In the genomic region with DNA sequence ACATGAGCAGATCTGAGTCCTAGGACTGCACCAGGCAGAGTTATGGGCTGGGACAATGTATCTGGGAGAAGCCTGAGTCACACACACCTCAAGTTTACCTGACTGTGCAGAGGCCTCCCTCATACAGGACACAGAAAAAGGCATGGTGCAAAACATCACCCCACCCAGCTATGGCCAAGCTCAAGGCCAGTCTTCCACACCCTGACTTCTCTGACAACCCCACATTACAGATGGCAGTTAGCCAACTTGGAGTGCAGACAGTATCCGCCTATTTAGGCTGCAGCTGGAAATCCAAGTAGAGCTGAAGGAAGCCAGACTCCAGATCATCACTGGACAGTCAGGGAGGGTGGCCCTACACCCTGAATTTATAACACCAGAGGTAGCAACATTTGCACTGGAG, we compare ENCODE assay signal across 15 mouse cellular contexts. TPM values are rescaled to one million over a fixed set of nuclear protein-coding genes. Genes with fewer than 3 reads are reported as not detected.
DNase-seq lines count a peak whose midpoint lies in the region; ATAC-seq lines count a peak whose summit lies in the region.
"Had no signal": no experiment of that assay in that cellular context is flagged by ENCODE, and none has a peak within 500 bp of the region (broad histone marks: within the 10 kb centered on the region; RNA-seq: fewer than 3 reads in every experiment).

No protein-coding gene starts in this region.

- peaks cover 93% of the 10 kb centered on the region for H3K36me3 ChIP-seq in embryonic facial prominence, embryonic 14.5 days (ENCODE audit: control insufficient read depth, insufficient read depth, low read length)
- peaks cover 96% of the 10 kb centered on the region for H3K36me3 ChIP-seq in embryonic facial prominence, embryonic 10.5 days (replicated peaks)
- peaks cover 66% of the 10 kb centered on the region for H3K36me3 ChIP-seq in hindbrain, embryonic 16.5 days (ENCODE audit: control insufficient read depth, insufficient read depth, low read length)
- H3K36me3 ChIP-seq in neural tube, embryonic 15.5 days = peaks cover 93% of the 10 kb centered on the region

- no peak overlapping the region for H3K4me3 ChIP-seq in embryonic facial prominence, embryonic 14.5 days (ENCODE audit: low read depth, low read length)
- H3K4me3 ChIP-seq in embryonic facial prominence, embryonic 10.5 days = no peak overlapping the region
- no peak overlapping the region for H3K4me3 ChIP-seq in hindbrain, embryonic 16.5 days (ENCODE audit: low read length)
- no peak overlapping the region for H3K4me3 ChIP-seq in neural tube, embryonic 15.5 days (replicated peaks)

- DNase-seq in embryonic facial prominence, embryonic 14.5 days (ENCODE audit: low spot score) = peak; percentile 59
- DNase-seq in embryonic facial prominence, embryonic 10.5 days (ENCODE audit: low spot score) = no peak
- peak; percentile 52 for DNase-seq in urinary bladder, postnatal 14 days (ENCODE audit: low spot score)
- no peak for DNase-seq in urinary bladder, adult 2 months (ENCODE audit: low spot score)
- DNase-seq in large intestine, adult 2 months (ENCODE audit: low read depth, low spot score) = peak; percentile 81
- no peak for DNase-seq in embryo, embryonic 10.5 days (ENCODE audit: low spot score)
- DNase-seq: cerebellum, postnatal 36 days; layer of hippocampus, adult 9-11 months; spleen, adult 18-20 months; thymus, postnatal 14 days had no signal

- no peaks in the 10 kb centered on the region for H3K27me3 ChIP-seq in embryonic facial prominence, embryonic 14.5 days (replicated peaks; ENCODE audit: control insufficient read depth, insufficient read depth, low read length)
- H3K27me3 ChIP-seq in embryonic facial prominence, embryonic 10.5 days (replicated peaks; ENCODE audit: low read depth, poor library complexity, severe bottlenecking) = no peaks in the 10 kb centered on the region
- H3K27me3 ChIP-seq in hindbrain, embryonic 16.5 days (replicated peaks; ENCODE audit: control insufficient read depth, insufficient read depth, low read length) = no peaks in the 10 kb centered on the region
- no peaks in the 10 kb centered on the region for H3K27me3 ChIP-seq in neural tube, embryonic 15.5 days (replicated peaks)

- H3K9ac ChIP-seq in embryonic facial prominence, embryonic 14.5 days (ENCODE audit: low read depth, low read length) = no peak overlapping the region
- no peak overlapping the region for H3K9ac ChIP-seq in hindbrain, embryonic 16.5 days (ENCODE audit: low read depth, low read length)
- no peak overlapping the region for H3K9ac ChIP-seq in neural tube, embryonic 15.5 days (replicated peaks)

- 74% methylated on average over 1 of the region's 1 CpGs for WGBS in embryonic facial prominence, embryonic 14.5 days
- 82% methylated on average over 1 of the region's 1 CpGs for WGBS in embryonic facial prominence, embryonic 10.5 days
- WGBS in large intestine, adult 2 months = 18% methylated on average over 1 of the region's 1 CpGs
- 59% methylated on average over 1 of the region's 1 CpGs for WGBS in hindbrain, embryonic 16.5 days
- 65% methylated on average over 1 of the region's 1 CpGs for WGBS in neural tube, embryonic 15.5 days

- no peak overlapping the region for H3K4me2 ChIP-seq in embryonic facial prominence, embryonic 14.5 days (ENCODE audit: low read depth, low read length)
- no peak overlapping the region for H3K4me2 ChIP-seq in hindbrain, embryonic 16.5 days (ENCODE audit: low read length)
- H3K4me2 ChIP-seq in neural tube, embryonic 15.5 days = no peak overlapping the region
- H3K4me2 ChIP-seq: midbrain, embryonic 11.5 days had no signal

- no peaks in the 10 kb centered on the region for H3K9me3 ChIP-seq in embryonic facial prominence, embryonic 14.5 days (ENCODE audit: control insufficient read depth, low read length)
- no peaks in the 10 kb centered on the region for H3K9me3 ChIP-seq in embryonic facial prominence, embryonic 10.5 days
- H3K9me3 ChIP-seq in hindbrain, embryonic 16.5 days (ENCODE audit: control insufficient read depth, low read length) = no peaks in the 10 kb centered on the region
- H3K9me3 ChIP-seq in neural tube, embryonic 15.5 days (replicated peaks) = no peaks in the 10 kb centered on the region

- ATAC-seq in embryonic facial prominence, embryonic 14.5 days (ENCODE audit: low read depth) = 0 out of 2 replicates have a peak, but pooled peaks have one; percentile 19
- no peak for ATAC-seq in hindbrain, embryonic 16.5 days
- no peak for ATAC-seq in neural tube, embryonic 15.5 days (ENCODE audit: low FRiP score)

- no peaks in the 10 kb centered on the region for H3K4me1 ChIP-seq in embryonic facial prominence, embryonic 14.5 days (ENCODE audit: control insufficient read depth, insufficient read depth, low read length)
- H3K4me1 ChIP-seq in embryonic facial prominence, embryonic 10.5 days = no peaks in the 10 kb centered on the region
- H3K4me1 ChIP-seq in hindbrain, embryonic 16.5 days (ENCODE audit: control insufficient read depth, insufficient read depth, low read depth, low read length) = no peaks in the 10 kb centered on the region
- H3K4me1 ChIP-seq in neural tube, embryonic 15.5 days = no peaks in the 10 kb centered on the region

- no peak overlapping the region for H3K27ac ChIP-seq in embryonic facial prominence, embryonic 14.5 days (replicated peaks; ENCODE audit: low read depth, low read length)
- H3K27ac ChIP-seq in embryonic facial prominence, embryonic 10.5 days (replicated peaks) = no peak overlapping the region
- H3K27ac ChIP-seq in hindbrain, embryonic 16.5 days (ENCODE audit: low read depth, low read length) = no peak overlapping the region
- no peak overlapping the region for H3K27ac ChIP-seq in neural tube, embryonic 15.5 days (replicated peaks)

RNA-seq across cellular contexts. Expression of gene Sbf1, which starts 18.6 kb away (rescaled TPM):
- 58.2 and 65.6 TPM in 2 replicates for polyA plus RNA-seq in embryonic facial prominence, embryonic 14.5 days (2014; fragmentation: Nextera tagmentation; extraction: Ambion mirVana)
- polyA plus RNA-seq in embryonic facial prominence, embryonic 10.5 days (2016; fragmentation: Nextera tagmentation; extraction: Ambion mirVana) = 80.6 and 85.5 TPM in 2 replicates
- 85.7 and 112 TPM in 2 replicates for polyA plus RNA-seq in urinary bladder, adult 2 months (2012; rRNA removed)
- 145 and 152 TPM in 2 replicates for polyA plus RNA-seq in large intestine, adult 2 months (2012; rRNA removed)
- 93.2 and 102 TPM in 2 replicates for polyA plus RNA-seq in hindbrain, embryonic 16.5 days (2015; fragmentation: Nextera tagmentation; extraction: Ambion mirVana)
- polyA plus RNA-seq in neural tube, embryonic 15.5 days (2015; fragmentation: Nextera tagmentation; extraction: Ambion mirVana) = 90.5 and 94.8 TPM in 2 replicates

RNA-seq across cellular contexts. Expression of gene Adm2, which starts 26.1 kb away (rescaled TPM):
- polyA plus RNA-seq in embryonic facial prominence, embryonic 14.5 days (2014; fragmentation: Nextera tagmentation; extraction: Ambion mirVana) = 0.21 TPM in 1 of 2 replicates, not detected in the other
- polyA plus RNA-seq in embryonic facial prominence, embryonic 10.5 days (2016; fragmentation: Nextera tagmentation; extraction: Ambion mirVana) = 0.30 and 0.34 TPM in 2 replicates
- polyA plus RNA-seq in urinary bladder, adult 2 months (2012; rRNA removed) = not detected in 2 replicates
- polyA plus RNA-seq in large intestine, adult 2 months (2012; rRNA removed) = 1.1 and 2.2 TPM in 2 replicates
- polyA plus RNA-seq in hindbrain, embryonic 16.5 days (2015; fragmentation: Nextera tagmentation; extraction: Ambion mirVana) = not detected in 2 replicates
- polyA plus RNA-seq in neural tube, embryonic 15.5 days (2015; fragmentation: Nextera tagmentation; extraction: Ambion mirVana) = 0.14 TPM in 1 of 2 replicates, not detected in the other
- polyA plus RNA-seq: midbrain, embryonic 11.5 days; neural tube, embryonic 14.5 days had no signal

RNA-seq across cellular contexts. Expression of gene Miox, which starts 37.7 kb away (rescaled TPM):
- not detected in 2 replicates for polyA plus RNA-seq in embryonic facial prominence, embryonic 14.5 days (2014; fragmentation: Nextera tagmentation; extraction: Ambion mirVana)
- not detected in 2 replicates for polyA plus RNA-seq in embryonic facial prominence, embryonic 10.5 days (2016; fragmentation: Nextera tagmentation; extraction: Ambion mirVana)
- not detected in 2 replicates for polyA plus RNA-seq in urinary bladder, adult 2 months (2012; rRNA removed)
- polyA plus RNA-seq in large intestine, adult 2 months (2012; rRNA removed) = 0.36 TPM in 1 of 2 replicates, not detected in the other
- polyA plus RNA-seq in hindbrain, embryonic 16.5 days (2015; fragmentation: Nextera tagmentation; extraction: Ambion mirVana) = not detected in 2 replicates
- not detected in 2 replicates for polyA plus RNA-seq in neural tube, embryonic 15.5 days (2015; fragmentation: Nextera tagmentation; extraction: Ambion mirVana)
- polyA plus RNA-seq: limb, embryonic 14.5 days; midbrain, embryonic 11.5 days; neural tube, embryonic 14.5 days had no signal

RNA-seq across cellular contexts. Expression of gene Lmf2, which starts 59.0 kb away (rescaled TPM):
- polyA plus RNA-seq in embryonic facial prominence, embryonic 14.5 days (2014; fragmentation: Nextera tagmentation; extraction: Ambion mirVana) = 47.8 and 59.1 TPM in 2 replicates
- polyA plus RNA-seq in embryonic facial prominence, embryonic 10.5 days (2016; fragmentation: Nextera tagmentation; extraction: Ambion mirVana) = 49.1 and 52.2 TPM in 2 replicates
- polyA plus RNA-seq in urinary bladder, adult 2 months (2012; rRNA removed) = 15.8 and 26.7 TPM in 2 replicates
- 26.3 and 28.9 TPM in 2 replicates for polyA plus RNA-seq in large intestine, adult 2 months (2012; rRNA removed)
- polyA plus RNA-seq in hindbrain, embryonic 16.5 days (2015; fragmentation: Nextera tagmentation; extraction: Ambion mirVana) = 33.0 and 38.5 TPM in 2 replicates
- 30.6 and 33.7 TPM in 2 replicates for polyA plus RNA-seq in neural tube, embryonic 15.5 days (2015; fragmentation: Nextera tagmentation; extraction: Ambion mirVana)

RNA-seq across cellular contexts. Expression of gene Ncaph2, which starts 59.1 kb away (rescaled TPM):
- polyA plus RNA-seq in embryonic facial prominence, embryonic 14.5 days (2014; fragmentation: Nextera tagmentation; extraction: Ambion mirVana) = 139 and 162 TPM in 2 replicates
- 180 and 188 TPM in 2 replicates for polyA plus RNA-seq in embryonic facial prominence, embryonic 10.5 days (2016; fragmentation: Nextera tagmentation; extraction: Ambion mirVana)
- 95.7 and 112 TPM in 2 replicates for polyA plus RNA-seq in urinary bladder, adult 2 months (2012; rRNA removed)
- polyA plus RNA-seq in large intestine, adult 2 months (2012; rRNA removed) = 131 and 133 TPM in 2 replicates
- polyA plus RNA-seq in hindbrain, embryonic 16.5 days (2015; fragmentation: Nextera tagmentation; extraction: Ambion mirVana) = 115 and 122 TPM in 2 replicates
- polyA plus RNA-seq in neural tube, embryonic 15.5 days (2015; fragmentation: Nextera tagmentation; extraction: Ambion mirVana) = 105 and 111 TPM in 2 replicates

Comparison
In these comparisons a context has a peak if more than half of its experiments do, and no peak if none do; other contexts are left out.
1. DNase-seq: peak in embryonic facial prominence, embryonic 14.5 days (single experiment), urinary bladder, postnatal 14 days (single experiment) and large intestine, adult 2 months (single experiment); none in embryonic facial prominence, embryonic 10.5 days (single experiment), urinary bladder, adult 2 months (single experiment) and embryo, embryonic 10.5 days (single experiment).